Mouse (Mus musculus) adrenal gland, adult 2 months (tissue): ENCODE results near the gene Srsf10. TPM values are rescaled to one million over a fixed set of nuclear protein-coding genes. Genes with fewer than 3 reads are reported as not detected.

Experiments
- DNase-seq: peaks from one replicate; pipeline ENCODE4 v3.0.0; 2021
- polyA plus RNA-seq: library from polyadenylated mRNA; depleted of rRNA; stranded (reverse); fragments of >200 nt; gene quantifications from 2 replicates; pipeline ENCODE4 v1.2.3, GENCODE M21; 2012; rRNA removed
- total RNA-seq, 2 experiments: library from RNA; stranded (reverse); gene quantifications; 2 replicates each; pipeline ENCODE4 v1.2.3; 2021

Srsf10 gene
- total and polyA plus RNA-seq, 3 experiments, result 84.2 to 139 (median 111) TPM

GRCm38 (mm10) chr4:135918635-135919279 lies 63.2 kb downstream of the Srsf10 start:
- DNase-seq, result no peak

- DNase-seq, result no peak
Measured at GRCm38 (mm10) chr4:135919280-135919639, 63.7 kb downstream of the Srsf10 start.

Other genes starting within 250 kb of the Srsf10 start
- gene Ifnlr1, start 169.5 kb upstream of the Srsf10 start, total RNA-seq, result under 1 TPM in 1 of 2 experiments, not detected in 1; 0.45 TPM
- gene Ifnlr1, start 169.5 kb upstream of the Srsf10 start, polyA plus RNA-seq, result 0.04 and 0.08 TPM in 2 replicates
- gene Il22ra1, start 127.6 kb upstream of the Srsf10 start, total RNA-seq, result under 1 TPM; 0.43 to 0.59 TPM
- gene Il22ra1, start 127.6 kb upstream of the Srsf10 start, polyA plus RNA-seq, result 1.2 and 1.4 TPM in 2 replicates
- under 1 TPM; 0.40 to 0.55 TPM for gene Myom3, start 96.0 kb upstream of the Srsf10 start, total RNA-seq
- 0.08 and 0.10 TPM in 2 replicates for gene Myom3, start 96.0 kb upstream of the Srsf10 start, polyA plus RNA-seq
- gene Pnrc2, start 18.1 kb downstream of the Srsf10 start, total RNA-seq, result 100 to 1,000 TPM in 1 of 2 experiments, 10 to 100 TPM in 1; 99.4 to 128 TPM
- gene Pnrc2, start 18.1 kb downstream of the Srsf10 start, polyA plus RNA-seq, result 5.5 and 8.6 TPM in 2 replicates
- gene Cnr2, start 39.6 kb downstream of the Srsf10 start, total RNA-seq, result 1 to 10 TPM in 1 of 2 experiments, under 1 TPM in 1; 0.92 to 2.5 TPM
- gene Cnr2, start 39.6 kb downstream of the Srsf10 start, polyA plus RNA-seq, result 1.8 and 2.1 TPM in 2 replicates
- gene Fuca1, start 65.0 kb downstream of the Srsf10 start, total RNA-seq, result 10 to 100 TPM; 82.7 to 86.3 TPM
- 31.8 and 35.2 TPM in 2 replicates for gene Fuca1, start 65.0 kb downstream of the Srsf10 start, polyA plus RNA-seq
- 10 to 100 TPM; 42.7 to 71.0 TPM for gene Hmgcl, start 90.7 kb downstream of the Srsf10 start, total RNA-seq
- gene Hmgcl, start 90.7 kb downstream of the Srsf10 start, polyA plus RNA-seq, result 33.9 and 35.3 TPM in 2 replicates
- gene Gale, start 108.0 kb downstream of the Srsf10 start, total RNA-seq, result 10 to 100 TPM; 15.5 to 24.8 TPM
- gene Gale, start 108.0 kb downstream of the Srsf10 start, polyA plus RNA-seq, result 22.9 and 33.3 TPM in 2 replicates
- gene Lypla2, start 116.9 kb downstream of the Srsf10 start, total RNA-seq, result 10 to 100 TPM; 59.8 to 78.2 TPM
- gene Lypla2, start 116.9 kb downstream of the Srsf10 start, polyA plus RNA-seq, result 155 and 169 TPM in 2 replicates
- 10 to 100 TPM; 23.1 to 35.5 TPM for gene Pithd1, start 131.5 kb downstream of the Srsf10 start, total RNA-seq
- gene Pithd1, start 131.5 kb downstream of the Srsf10 start, polyA plus RNA-seq, result 59.2 and 59.4 TPM in 2 replicates
- gene Eloa, start 166.0 kb downstream of the Srsf10 start, total RNA-seq, result 10 to 100 TPM; 40.8 to 46.8 TPM
- gene Eloa, start 166.0 kb downstream of the Srsf10 start, polyA plus RNA-seq, result 4.2 and 4.4 TPM in 2 replicates
- gene Rpl11, start 197.7 kb downstream of the Srsf10 start, total RNA-seq, result 100 to 1,000 TPM; 582 to 615 TPM
- gene Rpl11, start 197.7 kb downstream of the Srsf10 start, polyA plus RNA-seq, result 162 and 164 TPM in 2 replicates